Mouse (Mus musculus): ENCODE results near the gene Naaladl2. TPM values are rescaled to one million over a fixed set of nuclear protein-coding genes. Genes with fewer than 3 reads are reported as not detected.

Naaladl2 gene
- total RNA-seq, 2 experiments from 2014 or later = 2.1 TPM; not detected in 1

DNA sequence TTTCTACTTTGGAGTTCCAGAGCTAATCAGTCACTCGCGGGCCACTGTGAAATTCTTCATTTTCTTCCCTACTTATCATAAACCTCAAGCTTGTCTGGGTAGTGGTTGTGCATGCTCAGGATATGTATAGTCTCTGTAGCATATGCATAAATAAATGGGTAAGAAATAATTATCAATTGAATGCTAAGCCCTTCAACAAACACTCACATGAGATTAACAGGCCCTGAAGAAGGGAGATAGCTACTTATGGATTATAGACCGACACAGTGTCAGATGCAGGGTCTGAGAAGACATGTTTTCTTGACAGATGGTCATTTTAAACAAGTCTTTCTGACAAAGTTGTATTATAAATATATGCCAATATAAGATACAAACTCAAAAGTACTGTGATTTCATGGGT, 152.0 kb downstream of the Naaladl2 start:
- no peak for ATAC-seq (replicated peaks; ENCODE audit: low FRiP score, poor library complexity, severe bottlenecking)

GRCm38 (mm10) chr3:24982111-24982510, 161.9 kb downstream of the Naaladl2 start:
- ATAC-seq (replicated peaks; ENCODE audit: low FRiP score, poor library complexity, severe bottlenecking) = no peak

GRCm38 (mm10) chr3:24942170-24942569, 201.9 kb downstream of the Naaladl2 start:
- no peak for ATAC-seq (replicated peaks; ENCODE audit: low FRiP score, poor library complexity, severe bottlenecking)

DNA sequence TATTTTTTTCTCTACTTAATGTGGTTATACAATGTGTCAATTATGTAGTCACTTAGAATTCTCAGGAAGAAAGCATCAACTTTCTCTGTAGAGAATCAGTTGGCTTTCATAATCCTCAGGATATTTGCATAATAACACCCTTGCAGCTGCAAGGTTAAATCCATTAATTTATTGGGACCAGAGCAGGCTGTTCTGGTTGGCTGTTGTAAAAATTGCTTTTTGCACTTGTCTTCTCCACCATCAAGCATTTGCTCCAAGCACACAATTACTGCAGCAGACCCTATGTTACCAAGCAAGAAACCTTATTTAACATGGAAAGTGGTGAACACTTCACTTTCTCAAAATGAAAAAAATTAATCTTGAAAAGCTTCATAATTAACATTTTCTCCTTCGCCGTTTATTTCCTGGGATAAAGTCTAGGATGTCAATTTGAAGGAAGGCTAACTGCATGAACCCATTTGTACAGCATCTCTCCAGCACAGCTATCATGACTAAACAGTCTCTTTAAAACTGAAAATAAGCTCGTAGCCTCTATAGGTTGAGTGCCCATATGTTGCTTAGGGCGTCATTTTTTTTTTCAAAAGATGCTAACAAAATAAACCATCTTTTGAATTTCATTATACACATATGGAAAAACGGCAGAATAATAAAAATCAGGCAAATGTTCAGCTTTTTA, 205.4 kb downstream of the Naaladl2 start:
- no peak for ATAC-seq (replicated peaks; ENCODE audit: low FRiP score, poor library complexity, severe bottlenecking)

GRCm38 (mm10) chr3:24921811-24922210, 222.2 kb downstream of the Naaladl2 start:
- no peak for ATAC-seq (replicated peaks; ENCODE audit: low FRiP score, poor library complexity, severe bottlenecking)

GRCm38 (mm10) chr3:24921401-24921800, 222.7 kb downstream of the Naaladl2 start:
- ATAC-seq (replicated peaks; ENCODE audit: low FRiP score, poor library complexity, severe bottlenecking) = no peak

DNA sequence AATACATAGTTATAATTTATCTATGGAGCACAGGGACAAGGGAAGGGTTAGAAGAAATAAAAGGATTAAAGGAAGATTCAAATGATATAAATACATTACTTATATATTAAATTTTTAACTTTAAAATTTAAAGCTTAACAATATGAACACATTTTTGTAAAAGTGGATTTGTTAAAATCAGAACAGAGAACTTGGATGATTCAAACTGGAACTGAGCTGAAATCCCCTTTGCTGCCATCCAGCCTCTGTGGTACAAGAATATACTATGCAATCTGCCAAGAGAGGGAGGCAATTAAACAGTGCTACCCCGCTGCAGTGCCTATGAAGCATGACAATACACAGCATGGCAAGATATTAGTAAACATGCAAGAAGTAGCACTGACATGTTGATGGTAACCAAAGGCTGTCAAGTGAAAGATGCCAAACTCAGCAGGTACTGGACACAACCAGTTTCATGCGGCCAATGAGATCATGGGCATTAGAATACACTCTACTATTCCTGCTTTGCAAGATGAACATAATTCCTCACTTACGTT, 238.6 kb downstream of the Naaladl2 start:
- no peak for ATAC-seq (replicated peaks; ENCODE audit: low FRiP score, poor library complexity, severe bottlenecking)

- no peak for ATAC-seq (replicated peaks; ENCODE audit: low FRiP score, poor library complexity, severe bottlenecking)
Measured at GRCm38 (mm10) chr3:24888801-24889200, 255.3 kb downstream of the Naaladl2 start.

- ATAC-seq (replicated peaks; ENCODE audit: low FRiP score, poor library complexity, severe bottlenecking) = no peak
Measured at GRCm38 (mm10) chr3:24872254-24872653, 271.8 kb downstream of the Naaladl2 start.

DNA sequence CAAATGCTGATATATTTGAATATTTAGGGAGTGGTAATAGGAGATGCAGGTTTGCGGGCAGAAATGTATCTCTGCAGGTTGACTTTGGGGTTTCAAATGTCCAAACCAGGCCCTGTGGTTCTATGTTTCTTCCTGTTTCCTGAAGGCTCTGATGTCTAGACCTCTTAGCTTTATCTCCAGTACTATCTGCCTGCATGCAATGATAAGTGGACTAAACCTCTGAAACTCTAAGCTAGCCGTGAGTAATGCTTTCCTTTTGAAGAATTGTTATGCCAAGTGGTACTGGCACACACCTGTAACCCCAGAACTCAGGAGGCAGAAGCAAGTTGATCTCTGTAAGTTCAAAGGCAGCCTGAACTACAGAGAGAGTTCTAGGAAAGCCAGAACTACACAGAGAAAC, 291.1 kb downstream of the Naaladl2 start:
- no peak for ATAC-seq (replicated peaks; ENCODE audit: low FRiP score, poor library complexity, severe bottlenecking)

GRCm38 (mm10) chr3:24796739-24797138, 347.3 kb downstream of the Naaladl2 start:
- ATAC-seq (replicated peaks; ENCODE audit: low FRiP score, poor library complexity, severe bottlenecking) = no peak

DNA sequence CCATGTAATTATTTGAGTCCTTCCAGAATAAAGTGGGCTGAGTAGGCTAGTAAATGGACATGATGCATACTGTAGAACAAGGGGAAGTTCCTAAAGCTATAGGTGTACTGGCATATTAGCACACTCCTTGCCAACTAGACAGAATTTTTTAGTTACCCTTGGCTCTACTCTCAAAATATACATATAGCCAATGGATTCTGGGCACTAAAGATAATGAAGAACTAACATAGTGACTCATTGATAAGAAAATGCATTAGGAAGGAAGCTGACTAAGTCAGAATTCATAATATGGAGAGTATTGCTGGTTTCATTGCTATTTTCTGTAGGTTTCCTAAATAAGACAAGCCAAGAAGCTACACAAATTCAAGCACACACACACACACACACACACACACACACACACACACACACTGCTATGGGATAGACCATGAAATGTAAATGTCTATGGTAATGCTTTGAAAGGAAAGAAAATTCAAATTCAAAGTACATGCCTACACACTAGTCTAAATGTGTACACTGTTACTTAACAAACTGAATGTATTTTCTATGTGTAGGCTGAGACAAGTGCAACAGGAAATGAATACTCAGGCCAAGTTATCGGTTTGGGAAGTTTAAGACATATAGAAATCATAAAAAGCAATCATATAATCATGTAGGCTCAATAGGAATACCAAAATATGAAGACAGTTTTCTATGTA, 356.5 kb downstream of the Naaladl2 start:
- ATAC-seq (replicated peaks; ENCODE audit: low FRiP score, poor library complexity, severe bottlenecking) = no peak

DNA sequence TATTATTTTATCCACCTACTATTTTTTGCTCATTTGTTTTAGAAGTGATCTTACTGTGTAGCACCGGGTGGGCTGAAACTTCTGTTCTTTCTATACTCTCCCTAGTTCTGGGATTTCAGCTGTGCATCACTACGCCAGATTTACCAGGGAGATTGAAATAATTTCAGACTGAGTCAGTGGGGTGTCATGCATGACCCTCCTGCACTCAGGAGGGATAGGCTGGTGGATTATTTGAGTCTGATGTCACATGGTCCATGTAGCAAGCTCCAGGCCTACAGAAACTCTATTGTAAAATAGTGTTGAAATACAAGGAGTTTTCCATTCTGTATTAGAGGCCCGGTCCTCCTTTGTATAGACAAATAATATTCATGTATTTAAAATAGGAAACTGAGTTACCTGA, 360.0 kb downstream of the Naaladl2 start:
- no peak for ATAC-seq (replicated peaks; ENCODE audit: low FRiP score, poor library complexity, severe bottlenecking)

GRCm38 (mm10) chr3:24783462-24783829, 360.6 kb downstream of the Naaladl2 start:
- no peak for ATAC-seq (replicated peaks; ENCODE audit: low FRiP score, poor library complexity, severe bottlenecking)

DNA sequence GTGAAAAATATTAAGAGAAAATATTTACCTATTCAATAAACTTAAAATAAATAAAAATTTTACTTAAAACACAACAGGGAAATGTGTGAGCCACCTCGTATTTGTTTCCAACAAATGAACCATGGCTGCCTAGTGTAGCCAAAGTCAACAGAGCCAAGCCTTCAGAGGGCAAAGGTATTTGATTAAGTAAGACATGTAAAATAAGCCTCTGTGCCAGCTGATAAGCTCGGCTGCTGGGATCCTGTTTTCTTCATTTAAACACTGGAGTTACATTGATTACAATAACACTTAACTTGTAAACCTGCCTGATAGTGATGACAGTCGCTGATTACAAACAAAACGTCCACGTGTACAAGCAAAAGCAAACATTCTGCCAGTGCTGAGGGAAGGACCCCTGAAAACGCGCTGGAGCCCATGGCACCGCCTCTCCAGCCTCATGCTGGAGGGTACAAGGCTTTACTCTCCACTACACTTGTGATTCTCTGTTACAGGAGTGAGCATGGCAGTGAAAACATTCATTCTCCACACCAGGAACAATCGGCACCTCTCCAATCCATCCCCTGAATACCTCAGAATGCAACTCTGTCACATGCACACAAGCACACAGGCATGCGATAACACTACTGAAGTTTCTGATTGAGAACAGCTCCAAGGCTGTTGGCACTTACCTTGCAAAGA, 361.1 kb downstream of the Naaladl2 start:
- ATAC-seq (replicated peaks; ENCODE audit: low FRiP score, poor library complexity, severe bottlenecking) = no peak

GRCm38 (mm10) chr3:24781687-24782086, 362.4 kb downstream of the Naaladl2 start:
- ATAC-seq (replicated peaks; ENCODE audit: low FRiP score, poor library complexity, severe bottlenecking) = no peak

DNA sequence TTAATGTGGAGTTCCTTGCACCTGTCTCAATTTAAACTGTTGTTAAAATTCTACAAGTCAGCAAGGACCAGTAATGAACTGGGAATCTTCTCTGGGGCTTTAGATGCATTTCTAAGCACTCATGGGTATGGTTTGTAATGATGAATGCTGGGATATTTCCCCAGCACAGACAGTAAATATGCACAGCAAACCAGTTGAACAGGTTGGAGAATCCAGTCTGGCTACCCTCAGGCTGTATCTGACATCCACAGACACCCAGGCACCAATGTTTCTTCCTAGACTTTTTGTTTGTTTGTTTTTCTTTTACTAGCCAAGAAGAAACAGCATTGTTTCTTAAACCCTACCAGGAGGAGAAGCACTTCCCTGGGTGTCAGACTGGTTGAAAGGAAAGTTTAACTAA, 365.6 kb downstream of the Naaladl2 start:
- ATAC-seq (replicated peaks; ENCODE audit: low FRiP score, poor library complexity, severe bottlenecking) = no peak

GRCm38 (mm10) chr3:24749055-24749454, 395.0 kb downstream of the Naaladl2 start:
- ATAC-seq (replicated peaks; ENCODE audit: low FRiP score, poor library complexity, severe bottlenecking) = no peak

DNA sequence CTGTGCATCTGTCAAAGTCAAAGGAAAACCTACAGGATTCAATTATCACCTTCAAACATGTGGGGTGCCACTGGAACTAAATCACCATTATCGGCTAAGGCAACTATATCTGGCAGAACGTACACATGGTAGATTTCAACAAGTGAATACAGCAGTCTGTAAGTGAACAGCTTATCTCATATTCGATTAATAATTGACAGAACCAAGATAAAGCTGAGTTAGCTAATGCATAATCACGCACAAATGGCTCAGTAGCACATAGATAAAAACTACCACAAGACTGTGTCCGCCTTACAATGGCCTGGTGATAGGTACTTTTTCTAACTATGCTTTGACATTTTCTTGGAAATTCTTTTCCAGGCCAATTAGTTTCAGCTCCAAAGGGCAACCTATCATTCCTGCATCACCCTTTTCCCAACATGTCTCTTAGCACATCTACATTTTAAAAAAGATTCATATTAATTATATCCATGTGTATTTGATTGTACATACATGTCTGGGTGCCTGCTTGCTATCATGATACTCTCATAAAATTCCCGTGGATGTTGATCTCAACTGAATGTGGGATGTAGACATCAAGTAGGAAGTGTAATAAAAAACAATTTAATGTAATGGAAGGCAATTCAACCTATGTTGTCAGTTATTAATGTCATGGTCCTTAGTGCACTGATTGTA, 396.7 kb downstream of the Naaladl2 start:
- no peak for ATAC-seq (replicated peaks; ENCODE audit: low FRiP score, poor library complexity, severe bottlenecking)

- no peak for ATAC-seq (replicated peaks; ENCODE audit: low FRiP score, poor library complexity, severe bottlenecking)
Measured at GRCm38 (mm10) chr3:24743946-24744345, 400.1 kb downstream of the Naaladl2 start.

Data from erythroid progenitor cell, adult 5-6 weeks (primary cell).